Mouse (Mus musculus) heart, adult 2 months (tissue): ENCODE data around the gene Id1.

Source experiments
- CTCF ChIP-seq: fragments of 200-600 bp; IDR thresholded peaks from 2 replicates; pipeline ENCODE4 v1.8.1; 2022; ENCODE audit warnings: antibody characterized with exemption, mild to moderate bottlenecking, moderate library complexity
- POLR2A ChIP-seq: fragments of 200-500 bp; IDR thresholded peaks from 2 replicates; pipeline ENCODE4 v1.6.1; 2011; ENCODE audit warnings: mild to moderate bottlenecking, low read depth, low read length, control low read depth; ENCODE audit not compliant: insufficient read depth

- TF ChIP-seq CTCF = no peak
- TF ChIP-seq POLR2A = no peak
Observed at GRCm38 (mm10) chr2:152765045-152765674, 29.1 kb downstream of the Id1 start.
